Mouse (Mus musculus) intestine, postnatal 0 days (tissue): ENCODE measurements around the gene Ube3a. TPM values are rescaled to one million over a fixed set of nuclear protein-coding genes. Genes with fewer than 3 reads are reported as not detected.

Experiments
- ATAC-seq: fragments of 200-750 bp; cut with Nextera tagmentation; 2 replicates; pipeline ENCODE4 v1.8.0; 2017; ENCODE audit warnings: mild to moderate bottlenecking, moderate TSS enrichment, moderate library complexity
- H3K27ac ChIP-seq: fragments of 300-500 bp; sonication (generic); 2 replicates; pipeline ENCODE4 v1.5.1; 2014; ENCODE audit warnings: mild to moderate bottlenecking, low read depth, low read length, moderate library complexity
- H3K27me3 ChIP-seq: fragments of 300-500 bp; sonication (generic); replicated peaks from 2 replicates; pipeline ENCODE4 v1.6.1; 2014; ENCODE audit warnings: low read length, mixed read lengths; ENCODE audit not compliant: control insufficient read depth, insufficient read depth
- H3K36me3 ChIP-seq: fragments of 300-500 bp; sonication (generic); 2 replicates; pipeline ENCODE4 v1.6.1; 2014; ENCODE audit warnings: mild to moderate bottlenecking, moderate library complexity; ENCODE audit not compliant: control insufficient read depth, insufficient read depth
- H3K4me1 ChIP-seq: fragments of 300-500 bp; sonication (generic); replicated peaks from 2 replicates; pipeline ENCODE4 v1.6.1; 2014; ENCODE audit warnings: antibody characterized with exemption, low read length, mixed read lengths; ENCODE audit not compliant: control insufficient read depth, insufficient read depth
- H3K4me2 ChIP-seq: fragments of 300-500 bp; sonication (generic); replicated peaks from 2 replicates; pipeline ENCODE4 v1.6.1; 2014; ENCODE audit warnings: low read depth, mild to moderate bottlenecking, moderate library complexity
- H3K4me3 ChIP-seq: fragments of 300-500 bp; sonication (generic); 2 replicates; pipeline ENCODE4 v1.5.1; 2014; ENCODE audit warnings: low read depth, low read length
- H3K9ac ChIP-seq: fragments of 300-500 bp; sonication (generic); 2 replicates; pipeline ENCODE4 v1.6.1; 2014; ENCODE audit warnings: mild to moderate bottlenecking, low read depth, low read length
- H3K9me3 ChIP-seq: fragments of 300-500 bp; sonication (generic); 2 replicates; pipeline ENCODE4 v1.6.1; 2016; ENCODE audit warnings: mixed run types; ENCODE audit not compliant: control insufficient read depth
- CTCF ChIP-seq: sonication (generic); IDR thresholded peaks from 2 replicates; pipeline ENCODE4 v1.5.1; 2016; ENCODE audit warnings: low read depth, mild to moderate bottlenecking, control low read depth, antibody characterized with exemption, moderate library complexity
- WGBS: fragments of 180-500 bp; shearing (Covaris S2); extraction: QIAGEN DNeasy Blood & Tissue Kit; methylation state at CpG from one replicate; pipeline ENCODE4 v1.1.7; 2014; 5-methylcytosine and 5-hydroxymethylcytosine counted together
- polyA plus RNA-seq: library from polyadenylated mRNA; unstranded; fragments of >200 nt; fragmentation: Nextera tagmentation; extraction: Ambion mirVana; gene quantifications from 2 replicates; pipeline ENCODE4 v1.2.1, GENCODE M21; 2015

Ube3a gene
- 86.7 and 104 TPM in 2 replicates for polyA plus RNA-seq

DNA sequence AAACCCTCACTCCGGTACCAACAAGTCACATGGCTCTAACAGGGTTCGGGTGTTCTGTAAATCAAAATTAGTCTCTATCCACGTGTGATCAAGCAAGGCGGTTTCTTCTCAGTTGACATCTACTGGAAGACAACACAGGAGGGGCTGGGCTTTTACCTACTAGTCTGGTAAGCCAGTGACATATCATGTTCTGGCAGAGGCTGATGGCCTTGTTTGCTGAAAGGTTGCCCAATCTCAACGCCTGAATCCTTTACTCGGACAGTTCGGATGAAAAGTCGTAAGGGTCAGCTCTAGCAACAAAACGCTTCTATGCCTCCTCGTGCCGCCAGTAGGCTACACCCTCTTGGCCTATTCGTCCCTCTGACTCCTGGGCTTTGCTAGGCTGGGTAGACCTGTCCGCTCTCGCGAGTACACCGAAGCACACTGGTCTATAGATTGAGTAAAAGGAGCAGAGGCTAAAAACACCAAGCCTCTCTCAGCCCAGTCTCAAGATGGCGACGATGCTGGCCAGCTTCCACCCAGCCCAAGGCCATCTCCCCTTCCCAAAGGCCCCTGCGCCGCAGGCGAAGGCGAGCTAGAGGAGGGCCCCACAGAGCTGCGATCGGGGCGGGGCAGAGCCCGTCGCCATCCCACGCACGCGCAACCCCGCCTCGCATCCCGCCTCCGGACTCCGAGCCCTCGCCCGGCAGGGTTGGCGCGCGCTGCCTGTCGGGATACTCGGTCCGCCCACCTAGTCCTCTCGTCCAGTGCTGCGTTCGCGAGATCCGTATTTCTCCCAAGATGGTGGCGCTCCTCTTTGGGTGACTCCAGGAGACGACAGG lies at the start of gene Ube3a:
Gene Ube3a, plus strand, starts transcription at position 706 of the 821 bp plus-strand sequence.
- H3K9me3 ChIP-seq = no peaks in the 10 kb centered on the region
- no peaks in the 10 kb centered on the region for H3K36me3 ChIP-seq
- TF ChIP-seq CTCF = peak; percentile 32
- ATAC-seq = peak; percentile 99
- H3K27me3 ChIP-seq = no peaks in the 10 kb centered on the region
- H3K4me3 ChIP-seq = peak within 1 kb of the TSS; percentile 92
- 0 out of 2 replicates have a peak, but pooled peaks cover 4% of the 10 kb centered on the region for H3K4me1 ChIP-seq
- H3K27ac ChIP-seq = peak within 1 kb of the TSS; percentile 98
- H3K9ac ChIP-seq = peak within 1 kb of the TSS; percentile 98
- peak within 1 kb of the TSS; percentile 68 for H3K4me2 ChIP-seq
- under 1% methylated on average over 50 of the region's 50 CpGs for WGBS

DNA sequence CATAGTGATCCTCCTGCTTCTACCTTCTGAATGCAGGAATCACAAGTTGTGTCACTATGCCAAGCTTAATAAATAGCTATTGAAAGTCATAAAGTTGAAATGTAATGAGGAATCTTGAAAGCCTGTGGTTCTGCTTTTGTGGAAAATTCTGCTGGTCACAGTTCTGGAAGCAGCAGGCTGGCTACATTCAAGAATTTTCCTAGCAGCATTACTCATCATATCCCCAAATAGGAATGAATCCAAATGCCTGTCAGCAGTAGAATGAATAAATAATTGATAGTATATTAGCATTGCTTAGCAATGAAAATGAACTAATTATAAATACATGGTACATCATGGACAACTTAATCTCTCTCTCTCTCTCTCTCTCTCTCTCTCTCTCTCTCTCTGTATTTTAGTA lies 35.7 kb upstream of the Ube3a start:
- H3K4me1 ChIP-seq = no peaks in the 10 kb centered on the region
- H3K4me2 ChIP-seq = no peak overlapping the region
- H3K4me3 ChIP-seq = no peak overlapping the region
- H3K36me3 ChIP-seq = no peaks in the 10 kb centered on the region
- H3K9ac ChIP-seq = no peak overlapping the region
- no peak for ATAC-seq
- H3K27me3 ChIP-seq = no peaks in the 10 kb centered on the region
- no peaks in the 10 kb centered on the region for H3K9me3 ChIP-seq
- no peak for TF ChIP-seq CTCF
- no peak overlapping the region for H3K27ac ChIP-seq

- Histone ChIP-seq H3K27me3 (no peaks in the 10 kb centered on the region), H3K4me2 (no peak overlapping the region), H3K27ac (no peak overlapping the region), H3K9ac (no peak overlapping the region), H3K36me3 (no peaks in the 10 kb centered on the region), H3K9me3 (no peaks in the 10 kb centered on the region), H3K4me3 (no peak overlapping the region), H3K4me1 (no peaks in the 10 kb centered on the region)
- WGBS = 78% methylated on average over 1 of the region's 1 CpGs
- TF ChIP-seq CTCF = no peak
- no peak for ATAC-seq
Observed at GRCm38 (mm10) chr7:59214911-59215310, 13.6 kb upstream of the Ube3a start.

GRCm38 (mm10) chr7:59221244-59221643 lies 7.3 kb upstream of the Ube3a start:
- 73% methylated on average over 1 of the region's 1 CpGs for WGBS
- no peak for ATAC-seq

DNA sequence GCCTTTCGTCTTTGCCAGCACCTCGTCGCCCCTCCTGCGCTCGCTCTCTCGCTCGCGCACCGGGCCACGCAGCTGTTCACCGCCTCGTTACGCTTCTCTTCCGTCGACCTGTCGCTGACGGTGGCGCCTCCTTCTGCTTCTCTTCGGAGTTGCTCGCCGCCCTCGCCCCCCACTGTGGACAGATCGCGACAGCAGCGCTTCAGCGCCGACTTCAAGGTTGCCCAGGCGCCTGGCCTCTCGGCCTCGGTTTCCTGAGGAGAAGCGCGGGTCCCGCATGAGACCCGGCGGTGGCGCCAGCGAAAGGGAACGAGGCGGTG lies 274 bp downstream of the Ube3a start:
- H3K4me3 ChIP-seq = peak overlapping the region; percentile 92
- WGBS = under 1% methylated on average over 39 of the region's 39 CpGs
- ATAC-seq = peak; percentile 73

More at GRCm38 (mm10) chr7:59221244-59221643, 7.3 kb upstream of the Ube3a start:
- Histone ChIP-seq H3K9me3 (no peaks in the 10 kb centered on the region), H3K27ac (no peak overlapping the region), H3K27me3 (no peaks in the 10 kb centered on the region), H3K36me3 (no peaks in the 10 kb centered on the region), H3K4me1 (no peaks in the 10 kb centered on the region), H3K4me2 (no peak overlapping the region), H3K4me3 (no peak overlapping the region), H3K9ac (no peak overlapping the region)
- TF ChIP-seq CTCF = no peak

GRCm38 (mm10) chr7:59229183-59229911 lies 797 bp downstream of the Ube3a start:
- peak overlapping the region; percentile 98 for H3K27ac ChIP-seq
- H3K9ac ChIP-seq = peak overlapping the region; percentile 98
- ATAC-seq = peak; percentile 40
- peak overlapping the region; percentile 68 for H3K4me2 ChIP-seq
- WGBS = under 1% methylated on average over 49 of the region's 52 CpGs
- H3K9me3 ChIP-seq = no peaks in the 10 kb centered on the region
- peak overlapping the region; percentile 92 for H3K4me3 ChIP-seq
- no peak for TF ChIP-seq CTCF
- H3K36me3 ChIP-seq = no peaks in the 10 kb centered on the region
- no peaks in the 10 kb centered on the region for H3K27me3 ChIP-seq
- H3K4me1 ChIP-seq = 0 out of 2 replicates have a peak, but pooled peaks cover 4% of the 10 kb centered on the region

More for the DNA sequence above, 274 bp downstream of the Ube3a start:
- peak; percentile 66 for TF ChIP-seq CTCF
- Histone ChIP-seq H3K9ac (peak overlapping the region; percentile 98), H3K27ac (peak overlapping the region; percentile 98), H3K4me1 (0 out of 2 replicates have a peak, but pooled peaks cover 4% of the 10 kb centered on the region), H3K27me3 (no peaks in the 10 kb centered on the region), H3K36me3 (no peaks in the 10 kb centered on the region), H3K4me2 (peak overlapping the region; percentile 68), H3K9me3 (no peaks in the 10 kb centered on the region)
